Mouse (Mus musculus) ES-E14 (cell line): ENCODE results near the gene Cacna2d1. TPM values are rescaled to one million over a fixed set of nuclear protein-coding genes. Genes with fewer than 3 reads are reported as not detected.

Source experiments
- DNase-seq: peaks from one replicate; pipeline ENCODE4 v3.0.0-alpha.2; 2013; ENCODE audit warnings: low read depth, low spot score
- H3K27ac ChIP-seq: 2 replicates; pipeline ENCODE4 v1.5.1; 2012; ENCODE audit warnings: low read depth, mild to moderate bottlenecking, low read length, moderate library complexity, mixed read lengths; ENCODE audit not compliant: poor library complexity, insufficient read depth, severe bottlenecking
- H3K36me3 ChIP-seq: 2 replicates; pipeline ENCODE4 v1.6.1; 2012; ENCODE audit warnings: mild to moderate bottlenecking, low read length, moderate library complexity, mixed read lengths; ENCODE audit not compliant: control insufficient read depth, poor library complexity, insufficient read depth, severe bottlenecking
- H3K4me1 ChIP-seq, 2 experiments: fragments of 150-350 bp in 1 of 2; sonication (generic) in 1 of 2; 2 replicates each; pipeline ENCODE4 v1.6.1; 2012; ENCODE audit warnings: low read length in 2 of 2, mild to moderate bottlenecking in 1 of 2, mixed read lengths in 1 of 2; ENCODE audit not compliant: control insufficient read depth in 2 of 2, insufficient read depth in 2 of 2, poor library complexity in 1 of 2
- H3K4me3 ChIP-seq, 2 experiments: fragments of 150-350 bp in 1 of 2; sonication (generic) in 1 of 2; 2 replicates each; pipeline ENCODE4 v1.5.1; 2012; ENCODE audit warnings: low read length in 2 of 2, low read depth in 1 of 2, mild to moderate bottlenecking in 1 of 2, mixed read lengths in 1 of 2; ENCODE audit not compliant: insufficient read depth in 1 of 2, poor library complexity in 1 of 2, severe bottlenecking in 1 of 2
- H3K9ac ChIP-seq: 2 replicates; pipeline ENCODE4 v1.6.1; 2012; ENCODE audit warnings: low read depth, mild to moderate bottlenecking, low read length, mixed read lengths; ENCODE audit not compliant: poor library complexity, insufficient read depth, severe bottlenecking
- H3K9me3 ChIP-seq: fragments of 150-350 bp; sonication (generic); 2 replicates; pipeline ENCODE4 v1.6.1; 2012; ENCODE audit warnings: low read depth, mild to moderate bottlenecking, low read length; ENCODE audit not compliant: control insufficient read depth, insufficient read depth
- CHD2 ChIP-seq: IDR thresholded peaks from 2 replicates; pipeline ENCODE4 v1.6.1; 2014; ENCODE audit warnings: mild to moderate bottlenecking, low read depth, low read length, inconsistent platforms
- HCFC1 ChIP-seq: IDR thresholded peaks from 2 replicates; pipeline ENCODE4 v1.6.1; 2012; ENCODE audit warnings: low read length, inconsistent platforms, borderline replicate concordance; ENCODE audit not compliant: insufficient read depth
- MAFK ChIP-seq: IDR thresholded peaks from 2 replicates; pipeline ENCODE4 v1.6.1; 2014; ENCODE audit warnings: mild to moderate bottlenecking, low read depth, low read length, inconsistent platforms; ENCODE audit not compliant: insufficient read depth
- ZC3H11A ChIP-seq: IDR thresholded peaks from 2 replicates; pipeline ENCODE4 v1.6.1; 2012; ENCODE audit warnings: low read depth, mild to moderate bottlenecking, inconsistent platforms, low read length, borderline replicate concordance
- ZNF384 ChIP-seq: IDR thresholded peaks from 2 replicates; pipeline ENCODE4 v1.6.1; 2012; ENCODE audit warnings: low read depth, low read length, inconsistent platforms
- in situ Hi-C, 2 experiments: fragments of 600-800 bp; cut with MboI; formaldehyde crosslinking; loops; one replicate each; pipeline ENCODE4 v1.15.1; 2025; ENCODE audit warnings: low sequenced_read_pairs in 2 of 2, inconsistent platforms in 1 of 2; ENCODE audit not compliant: unreplicated experiment in 2 of 2
- total RNA-seq: library from RNA; depleted of rRNA; stranded (reverse); fragments of 300-350 nt; gene quantifications from 2 replicates; pipeline ENCODE4 v1.2.3, GENCODE M21; 2012

Gene Cacna2d1
- total RNA-seq, 1 experiment = 6.1 TPM

- in situ Hi-C loops = no loop called here
- TF ChIP-seq ZNF384 (no peak), ZC3H11A (no peak), MAFK (no peak), CHD2 (no peak), HCFC1 (no peak)
- DNase-seq = no peak
- no peak overlapping the region for H3K9ac ChIP-seq
- H3K4me3 ChIP-seq = no peak overlapping the region
- H3K36me3 ChIP-seq = no peaks in the 10 kb centered on the region
- peaks cover 0 to 2% of the 10 kb centered on the region in 2 experiments; a peak in 2 of 4 replicates for H3K4me1 ChIP-seq
- no peaks in the 10 kb centered on the region for H3K9me3 ChIP-seq
- no peak overlapping the region for H3K27ac ChIP-seq
These were observed 51.4 kb downstream of the Cacna2d1 start for GRCm38 (mm10) chr5:15985901-15986300.

- no peak overlapping the region for H3K27ac ChIP-seq
- no peak overlapping the region for H3K4me3 ChIP-seq
These were observed 57.1 kb downstream of the Cacna2d1 start for GRCm38 (mm10) chr5:15991428-15992139.

DNA sequence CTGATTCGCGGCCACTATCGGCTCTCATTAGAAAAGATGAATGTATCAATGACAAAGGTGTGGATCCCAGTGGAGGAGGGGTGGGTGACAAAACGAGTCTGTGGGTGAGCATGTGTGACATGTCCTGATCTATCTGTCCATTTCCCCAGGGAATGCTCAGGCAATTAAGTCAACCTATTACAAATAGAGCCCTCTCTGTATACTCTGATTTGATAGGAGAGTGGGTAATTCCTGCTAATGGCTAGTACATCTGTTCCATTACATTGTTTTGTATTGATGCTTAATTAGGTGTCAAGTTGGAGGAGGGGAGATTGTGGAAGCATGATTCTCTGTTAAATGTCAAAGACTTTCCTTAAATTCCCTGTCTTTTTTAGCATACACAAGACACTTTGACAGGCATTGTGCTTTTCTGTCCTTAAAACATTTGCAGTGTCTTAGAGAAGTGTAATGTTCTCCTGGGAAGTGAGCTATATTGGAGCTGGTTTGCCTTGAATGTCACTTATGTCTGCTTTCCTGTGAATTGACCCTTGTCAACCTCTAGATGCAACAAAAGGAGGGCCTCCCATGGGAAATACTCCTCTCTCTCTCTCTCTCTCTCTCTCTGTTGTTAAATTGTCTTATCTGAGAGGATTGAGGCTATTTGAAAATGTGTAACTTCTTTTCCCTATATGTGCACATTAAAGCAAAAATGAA is 58.9 kb downstream of the Cacna2d1 start:
- TF ChIP-seq ZC3H11A (no peak), CHD2 (no peak), ZNF384 (no peak), HCFC1 (no peak), MAFK (no peak)
- DNase-seq = no peak
- Histone ChIP-seq H3K27ac (no peak overlapping the region), H3K36me3 (no peaks in the 10 kb centered on the region), H3K4me3 (no peak overlapping the region), H3K9ac (no peak overlapping the region), H3K9me3 (no peaks in the 10 kb centered on the region), H3K4me1 (no peaks in the 10 kb centered on the region)
- in situ Hi-C loops = no loop called here

More at GRCm38 (mm10) chr5:15991428-15992139, 57.1 kb downstream of the Cacna2d1 start:
- no peak for DNase-seq
- no peaks in the 10 kb centered on the region for H3K36me3 ChIP-seq
- H3K9ac ChIP-seq = no peak overlapping the region
- H3K4me1 ChIP-seq = no peaks in the 10 kb centered on the region
- in situ Hi-C loops = no loop called here
- no peak for TF ChIP-seq HCFC1
- no peak for TF ChIP-seq ZC3H11A
- TF ChIP-seq ZNF384 = no peak
- no peak for TF ChIP-seq MAFK
- no peak for TF ChIP-seq CHD2
- H3K9me3 ChIP-seq = no peaks in the 10 kb centered on the region

DNA sequence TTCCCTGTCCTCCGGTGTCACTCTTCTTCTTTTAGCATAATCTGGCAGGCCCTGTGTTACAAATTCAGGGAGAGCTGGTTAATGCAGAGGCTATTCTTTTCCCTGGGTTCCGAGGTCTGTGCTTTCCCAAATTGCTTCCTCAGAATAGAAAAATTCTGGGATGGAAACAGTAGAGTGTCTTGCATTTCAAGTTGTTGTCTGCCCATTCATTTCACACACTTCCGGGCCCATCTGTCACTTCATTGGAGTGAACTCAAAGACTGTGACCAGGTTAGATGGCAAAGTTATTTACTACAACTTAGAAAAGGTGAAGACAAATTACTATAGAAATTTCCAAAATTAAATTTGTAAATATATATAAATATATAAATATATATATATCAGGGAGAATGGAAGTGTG is 62.7 kb downstream of the Cacna2d1 start:
- H3K4me3 ChIP-seq = no peak overlapping the region
- no peak for DNase-seq
- TF ChIP-seq CHD2 (no peak), MAFK (no peak), ZNF384 (no peak), ZC3H11A (no peak), HCFC1 (no peak)
- no peaks in the 10 kb centered on the region for H3K36me3 ChIP-seq
- in situ Hi-C loops = no loop called here
- H3K4me1 ChIP-seq = no peaks in the 10 kb centered on the region
- no peaks in the 10 kb centered on the region for H3K9me3 ChIP-seq
- no peak overlapping the region for H3K27ac ChIP-seq
- H3K9ac ChIP-seq = no peak overlapping the region
